Mouse (Mus musculus) intestine, embryonic 16.5 days (tissue): ENCODE data around the gene Dscaml1. TPM values are rescaled to one million over a fixed set of nuclear protein-coding genes. Genes with fewer than 3 reads are reported as not detected.

Experiments
- ATAC-seq: fragments of 200-750 bp; cut with Nextera tagmentation; 2 replicates; pipeline ENCODE4 v1.8.0; 2017; ENCODE audit warnings: moderate TSS enrichment, moderate library complexity
- H3K27ac ChIP-seq: fragments of 300-500 bp; sonication (generic); 2 replicates; pipeline ENCODE4 v1.5.1; 2014; ENCODE audit warnings: mild to moderate bottlenecking, low read length
- H3K27me3 ChIP-seq: fragments of 300-500 bp; sonication (generic); replicated peaks from 2 replicates; pipeline ENCODE4 v1.6.1; 2014; ENCODE audit warnings: low read length, control low read depth, mixed read lengths; ENCODE audit not compliant: control insufficient read depth, insufficient read depth
- H3K36me3 ChIP-seq: fragments of 300-500 bp; sonication (generic); 2 replicates; pipeline ENCODE4 v1.6.1; 2014; ENCODE audit warnings: low read length, control low read depth; ENCODE audit not compliant: control insufficient read depth, insufficient read depth
- H3K4me1 ChIP-seq: fragments of 300-500 bp; sonication (generic); 2 replicates; pipeline ENCODE4 v1.6.1; 2014; ENCODE audit warnings: low read length, control low read depth, mixed read lengths; ENCODE audit not compliant: control insufficient read depth, insufficient read depth
- H3K4me2 ChIP-seq: fragments of 300-500 bp; sonication (generic); 2 replicates; pipeline ENCODE4 v1.6.1; 2014; ENCODE audit warnings: low read depth, low read length, control low read depth
- H3K4me3 ChIP-seq: fragments of 300-500 bp; sonication (generic); 2 replicates; pipeline ENCODE4 v1.5.1; 2014; ENCODE audit warnings: mild to moderate bottlenecking, low read length
- H3K9ac ChIP-seq: fragments of 300-500 bp; sonication (generic); 2 replicates; pipeline ENCODE4 v1.6.1; 2014; ENCODE audit warnings: low read depth, low read length
- H3K9me3 ChIP-seq: fragments of 300-500 bp; sonication (generic); 2 replicates; pipeline ENCODE4 v1.6.1; 2016; ENCODE audit warnings: low read length, control low read depth; ENCODE audit not compliant: control insufficient read depth
- WGBS: fragments of 180-500 bp; shearing (Covaris S2); extraction: QIAGEN DNeasy Blood & Tissue Kit; methylation state at CpG from one replicate; pipeline ENCODE4 v1.1.7; 2014; 5-methylcytosine and 5-hydroxymethylcytosine counted together
- polyA plus RNA-seq: library from polyadenylated mRNA; unstranded; fragments of >200 nt; fragmentation: Nextera tagmentation; extraction: Ambion mirVana; gene quantifications from 2 replicates; pipeline ENCODE4 v1.2.1, GENCODE M21; 2015

Gene Dscaml1
- polyA plus RNA-seq, 1 experiment from 2014 or later = 0.33 TPM

DNA sequence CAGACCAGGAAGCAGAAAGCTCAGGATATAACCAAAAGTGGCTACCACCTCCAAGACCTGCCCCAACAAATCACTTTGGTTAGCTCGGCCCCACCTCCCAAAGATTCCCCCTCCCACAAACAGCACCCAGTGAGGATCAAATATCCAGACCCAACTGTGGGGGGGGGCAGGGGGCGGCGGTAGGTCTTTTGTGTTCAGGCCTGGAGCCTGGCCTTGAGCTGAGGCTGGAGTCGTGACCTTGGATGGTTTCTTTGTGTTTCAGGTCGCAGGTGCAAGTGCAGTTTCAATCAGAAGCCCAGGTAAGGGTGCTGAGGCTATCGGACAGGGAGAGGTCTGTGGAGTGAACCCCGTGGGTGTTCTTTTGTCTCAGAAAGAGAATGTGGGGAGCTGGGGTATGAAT, 35.1 kb upstream of the Dscaml1 start:
- Histone ChIP-seq H3K4me3 (no peak overlapping the region), H3K9me3 (no peaks in the 10 kb centered on the region), H3K4me2 (no peak overlapping the region), H3K4me1 (no peaks in the 10 kb centered on the region), H3K36me3 (no peaks in the 10 kb centered on the region), H3K27me3 (no peaks in the 10 kb centered on the region), H3K9ac (no peak overlapping the region), H3K27ac (no peak overlapping the region)
- 63% methylated on average over 7 of the region's 7 CpGs for WGBS
- no peak for ATAC-seq

DNA sequence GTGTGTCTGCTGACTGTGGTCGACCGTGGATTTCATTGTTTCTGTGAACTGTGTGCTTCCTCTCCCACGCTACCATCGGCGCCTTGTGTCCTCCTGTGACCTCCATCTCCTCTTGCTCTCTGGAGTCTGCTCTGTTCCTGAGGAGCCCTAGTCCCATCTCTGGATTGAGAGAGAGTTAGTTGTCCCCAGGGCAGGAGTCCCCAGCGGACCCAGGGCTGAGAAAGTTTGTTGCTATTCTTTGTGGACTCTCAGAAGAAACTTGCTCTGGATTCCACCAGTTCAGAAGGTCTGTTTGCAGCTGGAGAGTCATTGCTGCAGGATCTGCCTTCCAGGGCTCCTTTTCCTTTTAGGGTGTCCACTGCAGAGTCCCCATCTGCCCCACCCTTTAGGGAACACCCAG, 31.2 kb upstream of the Dscaml1 start:
- Histone ChIP-seq H3K4me3 (no peak overlapping the region), H3K27ac (no peak overlapping the region), H3K4me1 (no peaks in the 10 kb centered on the region), H3K9me3 (no peaks in the 10 kb centered on the region), H3K9ac (no peak overlapping the region), H3K4me2 (no peak overlapping the region), H3K36me3 (no peaks in the 10 kb centered on the region), H3K27me3 (no peaks in the 10 kb centered on the region)
- 80% methylated on average over 6 of the region's 6 CpGs for WGBS
- ATAC-seq = no peak

DNA sequence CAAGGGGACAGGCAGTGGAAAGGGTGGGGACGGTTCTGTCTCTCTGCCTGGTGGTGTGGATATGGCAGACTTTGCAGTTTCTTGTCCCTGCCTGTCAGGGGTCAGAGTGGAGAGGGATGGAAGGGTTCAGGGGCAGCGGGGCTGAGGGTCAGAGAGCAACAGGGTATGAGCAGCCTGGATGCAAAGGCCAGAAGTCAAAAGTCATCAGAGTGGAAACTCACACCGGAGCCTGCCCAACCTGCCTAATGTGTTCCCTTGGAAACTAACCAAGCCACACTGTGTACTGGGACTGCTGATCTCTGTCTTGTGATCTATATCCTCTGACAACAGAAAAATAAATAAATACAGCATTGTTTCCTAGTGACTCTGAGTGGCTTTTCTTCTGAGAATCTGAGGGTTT, 30.6 kb upstream of the Dscaml1 start:
- H3K4me1 ChIP-seq = no peaks in the 10 kb centered on the region
- no peaks in the 10 kb centered on the region for H3K36me3 ChIP-seq
- H3K9ac ChIP-seq = no peak overlapping the region
- no peak overlapping the region for H3K4me3 ChIP-seq
- no peaks in the 10 kb centered on the region for H3K27me3 ChIP-seq
- 70% methylated on average over 3 of the region's 3 CpGs for WGBS
- no peak overlapping the region for H3K27ac ChIP-seq
- H3K4me2 ChIP-seq = no peak overlapping the region
- no peaks in the 10 kb centered on the region for H3K9me3 ChIP-seq
- ATAC-seq = no peak

DNA sequence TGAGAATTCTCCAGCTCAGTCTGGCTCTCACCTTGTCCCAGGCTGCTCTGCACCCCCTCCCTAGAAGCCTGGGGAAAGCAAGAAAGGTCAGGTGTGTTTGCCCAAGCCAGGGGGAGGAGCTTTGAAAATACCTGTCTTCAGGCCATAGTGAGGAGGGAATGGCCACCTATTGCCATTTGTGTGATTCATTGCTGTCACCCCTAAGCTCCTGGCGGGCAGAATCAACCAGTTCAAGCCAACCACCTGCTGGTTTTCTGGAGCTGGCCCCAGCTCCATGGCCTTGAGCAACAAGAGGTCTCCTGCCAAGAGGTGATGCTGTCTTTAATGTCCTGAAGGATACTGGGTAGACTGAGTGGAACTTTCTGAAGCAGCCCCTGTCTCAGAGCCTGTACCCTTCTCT, 28.1 kb upstream of the Dscaml1 start:
- Histone ChIP-seq H3K9ac (no peak overlapping the region), H3K4me1 (no peaks in the 10 kb centered on the region), H3K27ac (no peak overlapping the region), H3K9me3 (no peaks in the 10 kb centered on the region), H3K4me3 (no peak overlapping the region), H3K4me2 (no peak overlapping the region), H3K36me3 (no peaks in the 10 kb centered on the region), H3K27me3 (no peaks in the 10 kb centered on the region)
- WGBS = 55% methylated on average over 1 of the region's 1 CpGs
- ATAC-seq = no peak

DNA sequence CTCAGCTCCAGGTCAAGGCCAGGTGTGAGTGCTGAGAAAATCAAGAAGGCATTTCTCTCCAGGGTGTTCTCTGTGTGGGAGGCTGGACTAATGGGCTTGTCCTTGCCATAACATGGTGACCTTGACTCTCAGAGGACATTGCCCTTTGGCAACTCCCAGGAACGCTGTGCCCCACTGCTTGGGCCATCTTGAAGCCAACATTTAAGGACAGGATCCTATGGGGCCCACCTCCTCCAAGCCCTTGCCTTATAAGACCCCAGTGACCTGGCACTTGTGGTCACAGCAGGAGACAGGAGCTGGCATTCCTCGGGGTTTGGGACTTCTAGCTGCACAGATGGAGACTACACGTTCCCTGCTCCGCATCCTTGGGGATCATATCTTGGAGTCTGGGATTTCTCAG, 27.0 kb upstream of the Dscaml1 start, which contains the start of gene Fxyd2:
TSS of gene Fxyd2 (plus strand) at position 236 of the 400 bp plus-strand sequence.
- Histone ChIP-seq H3K27me3 (no peaks in the 10 kb centered on the region), H3K9me3 (no peaks in the 10 kb centered on the region), H3K36me3 (no peaks in the 10 kb centered on the region), H3K4me1 (no peaks in the 10 kb centered on the region), H3K27ac (no peak within 1 kb of the TSS), H3K9ac (no peak within 1 kb of the TSS), H3K4me3 (no peak within 1 kb of the TSS), H3K4me2 (no peak within 1 kb of the TSS)
- 79% methylated on average over 4 of the region's 4 CpGs for WGBS
- ATAC-seq = no peak

DNA sequence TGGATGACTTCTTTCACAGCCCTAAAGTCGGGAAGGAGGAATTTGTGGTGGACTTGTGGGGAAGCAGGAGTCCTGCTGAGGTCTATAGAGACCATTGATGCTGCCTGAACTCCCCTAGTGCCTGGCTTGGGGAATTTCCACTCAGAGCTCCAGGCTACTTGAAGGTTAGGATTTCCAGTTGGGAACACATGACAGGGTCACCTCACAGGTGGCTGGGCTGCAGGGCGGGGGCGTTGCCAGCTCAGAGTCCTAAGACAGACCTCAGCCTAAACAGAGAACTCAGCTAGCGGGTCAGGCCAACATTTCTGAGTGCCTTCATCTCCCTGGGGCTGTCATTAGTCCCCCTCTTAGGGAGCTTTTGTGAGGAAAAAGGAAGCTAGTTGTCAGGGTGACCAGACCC, 24.6 kb upstream of the Dscaml1 start:
- WGBS = 60% methylated on average over 4 of the region's 4 CpGs
- Histone ChIP-seq H3K27ac (no peak overlapping the region), H3K9me3 (no peaks in the 10 kb centered on the region)

DNA sequence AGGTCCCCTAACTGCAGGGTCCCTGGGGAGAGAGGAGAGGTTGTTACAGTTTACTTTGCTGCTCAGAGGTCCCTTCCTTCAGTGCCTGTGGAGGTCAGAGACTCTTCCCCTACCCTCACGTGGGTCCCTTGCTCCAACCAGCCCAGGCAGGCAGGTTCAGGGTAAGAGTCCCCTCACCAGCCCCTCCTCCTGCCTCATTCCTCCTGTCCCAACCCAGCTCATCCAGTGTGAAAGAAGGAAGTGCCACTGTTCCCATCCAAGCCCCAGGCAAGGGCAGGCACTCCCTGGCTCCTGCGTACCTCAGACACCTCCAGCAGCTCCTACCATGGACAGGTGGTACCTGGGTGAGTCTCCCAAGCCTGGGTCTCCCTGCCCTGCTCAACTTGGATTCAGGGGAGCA, 23.5 kb upstream of the Dscaml1 start:
- no peak overlapping the region for H3K27ac ChIP-seq
- H3K4me1 ChIP-seq = no peaks in the 10 kb centered on the region
- H3K27me3 ChIP-seq = no peaks in the 10 kb centered on the region
- H3K36me3 ChIP-seq = no peaks in the 10 kb centered on the region
- 48% methylated on average over 2 of the region's 2 CpGs for WGBS
- ATAC-seq = no peak
- H3K9me3 ChIP-seq = no peaks in the 10 kb centered on the region
- H3K9ac ChIP-seq = no peak overlapping the region
- H3K4me3 ChIP-seq = no peak overlapping the region
- no peak overlapping the region for H3K4me2 ChIP-seq

More for the DNA sequence above, 24.6 kb upstream of the Dscaml1 start:
- ATAC-seq = no peak
- Histone ChIP-seq H3K4me1 (no peaks in the 10 kb centered on the region), H3K4me2 (no peak overlapping the region), H3K4me3 (no peak overlapping the region), H3K9ac (no peak overlapping the region), H3K36me3 (no peaks in the 10 kb centered on the region), H3K27me3 (no peaks in the 10 kb centered on the region)

DNA sequence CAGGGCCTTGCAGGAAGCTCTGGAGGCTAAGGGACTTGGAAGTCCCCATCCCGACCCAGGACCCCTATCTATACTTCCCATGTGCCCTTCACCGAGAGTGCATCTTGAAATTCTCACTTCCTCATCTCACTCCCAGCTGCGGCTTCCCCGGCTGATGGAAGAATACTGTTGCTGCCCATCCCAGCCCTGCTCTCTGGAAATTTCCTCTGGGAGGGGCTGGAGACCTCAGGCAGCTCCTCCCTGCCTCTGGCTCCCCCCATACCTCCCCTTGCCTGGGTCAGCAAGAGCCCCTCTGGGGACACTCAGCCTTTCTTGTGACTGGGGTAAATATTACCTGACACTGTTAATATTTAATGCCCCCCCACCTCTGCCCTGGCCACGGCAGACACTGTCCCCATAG, 20.7 kb upstream of the Dscaml1 start:
- WGBS = 62% methylated on average over 5 of the region's 5 CpGs
- H3K36me3 ChIP-seq = no peaks in the 10 kb centered on the region
- H3K4me3 ChIP-seq = no peak overlapping the region
- no peak overlapping the region for H3K27ac ChIP-seq
- H3K9me3 ChIP-seq = no peaks in the 10 kb centered on the region
- H3K4me1 ChIP-seq = no peaks in the 10 kb centered on the region
- no peak overlapping the region for H3K9ac ChIP-seq
- no peak overlapping the region for H3K4me2 ChIP-seq
- H3K27me3 ChIP-seq = no peaks in the 10 kb centered on the region; the same call in 1 of the 2 replicates
- ATAC-seq = no peak

DNA sequence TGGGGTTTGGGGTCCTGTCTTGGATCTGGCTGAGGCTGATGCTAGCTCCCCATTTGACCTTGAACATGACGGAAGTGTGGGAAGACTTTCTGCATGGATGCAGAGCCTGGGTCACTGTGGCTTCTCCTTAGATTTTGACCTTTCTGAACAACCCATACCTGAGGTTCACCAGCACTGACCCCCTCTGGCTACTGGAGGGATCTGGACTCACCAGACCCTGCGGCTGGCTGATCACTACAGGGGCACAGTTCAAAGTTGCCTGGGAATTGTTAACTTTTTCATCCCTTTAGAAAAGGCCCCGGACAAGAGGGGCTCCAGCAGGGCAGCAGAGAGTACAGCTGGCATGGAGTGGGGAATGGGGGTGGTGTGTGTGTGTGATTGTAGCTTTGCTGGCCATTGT, 19.6 kb upstream of the Dscaml1 start:
- Histone ChIP-seq H3K36me3 (no peaks in the 10 kb centered on the region), H3K27me3 (no peaks in the 10 kb centered on the region; the same call in 1 of the 2 replicates), H3K27ac (no peak overlapping the region), H3K4me1 (no peaks in the 10 kb centered on the region), H3K4me2 (no peak overlapping the region), H3K9ac (no peak overlapping the region), H3K9me3 (no peaks in the 10 kb centered on the region), H3K4me3 (no peak overlapping the region)
- WGBS = 85% methylated on average over 3 of the region's 3 CpGs
- ATAC-seq = no peak
